Mouse (Mus musculus) kidney, postnatal 0 days (tissue): Measurements from ENCODE around the gene Shc2. TPM values are rescaled to one million over a fixed set of nuclear protein-coding genes. Genes with fewer than 3 reads are reported as not detected.

ENCODE experiments used
- ATAC-seq: fragments of 200-750 bp; cut with Nextera tagmentation; replicated peaks from 2 replicates; pipeline ENCODE4 v1.8.0; 2017; ENCODE audit warnings: low read depth, moderate number of reproducible peaks, moderate TSS enrichment, moderate library complexity; ENCODE audit not compliant: low FRiP score
- DNase-seq: peaks from one replicate; pipeline ENCODE4 v3.0.0-alpha.2; 2016; ENCODE audit warnings: low spot score
- H3K27ac ChIP-seq: fragments of 300-500 bp; sonication (generic); 2 replicates; pipeline ENCODE4 v1.5.1; 2014; ENCODE audit warnings: mild to moderate bottlenecking
- H3K27me3 ChIP-seq: fragments of 300-500 bp; sonication (generic); 2 replicates; pipeline ENCODE4 v1.6.1; 2014; ENCODE audit warnings: low read length, mixed read lengths; ENCODE audit not compliant: insufficient read depth
- H3K36me3 ChIP-seq: fragments of 300-500 bp; sonication (generic); 2 replicates; pipeline ENCODE4 v1.6.1; 2014; ENCODE audit warnings: low read length, mixed read lengths; ENCODE audit not compliant: insufficient read depth
- H3K4me1 ChIP-seq: fragments of 300-500 bp; sonication (generic); replicated peaks from 2 replicates; pipeline ENCODE4 v1.6.1; 2014; ENCODE audit warnings: antibody characterized with exemption, low read length, mixed read lengths; ENCODE audit not compliant: insufficient read depth
- H3K4me2 ChIP-seq: fragments of 300-500 bp; sonication (generic); 2 replicates; pipeline ENCODE4 v1.6.1; 2014; ENCODE audit warnings: mild to moderate bottlenecking, low read length, moderate library complexity, mixed read lengths
- H3K4me3 ChIP-seq: fragments of 300-500 bp; sonication (generic); replicated peaks from 2 replicates; pipeline ENCODE4 v1.5.1; 2014; ENCODE audit warnings: low read depth, low read length
- H3K9ac ChIP-seq: fragments of 300-500 bp; sonication (generic); 2 replicates; pipeline ENCODE4 v1.6.1; 2014; ENCODE audit warnings: low read depth, low read length
- H3K9me3 ChIP-seq: fragments of 300-500 bp; sonication (generic); replicated peaks from 2 replicates; pipeline ENCODE4 v1.6.1; 2016; ENCODE audit warnings: low read length, inconsistent platforms, mixed read lengths
- CTCF ChIP-seq: IDR thresholded peaks from 2 replicates; pipeline ENCODE4 v1.5.1; 2016; ENCODE audit warnings: antibody characterized with exemption, low read depth, mild to moderate bottlenecking, moderate library complexity
- WGBS: fragments of 180-500 bp; shearing (Covaris S2); extraction: QIAGEN DNeasy Blood & Tissue Kit; methylation state at CpG from one replicate; pipeline ENCODE4 v1.1.7; 2014; 5-methylcytosine and 5-hydroxymethylcytosine counted together
- polyA plus RNA-seq: library from polyadenylated mRNA; unstranded; fragments of >200 nt; fragmentation: Nextera tagmentation; extraction: Ambion mirVana; gene quantifications from 2 replicates; pipeline ENCODE4 v1.2.1, GENCODE M21; 2015

The Shc2 gene
- polyA plus RNA-seq, 1 experiment from 2014 or later, result 5.4 TPM

- WGBS, result 83% methylated on average over 6 of the region's 6 CpGs
- Histone ChIP-seq H3K36me3 (peaks cover 42% of the 10 kb centered on the region), H3K4me2 (peak overlapping the region; percentile 78), H3K27me3 (no peaks in the 10 kb centered on the region), H3K9ac (peak overlapping the region; percentile 87), H3K27ac (no peak overlapping the region), H3K4me3 (peak overlapping the region; percentile 80), H3K9me3 (no peaks in the 10 kb centered on the region), H3K4me1 (peaks cover 5% of the 10 kb centered on the region; the same call in 1 of the 2 replicates)
- no peak for ATAC-seq
- DNase-seq, result no peak
- no peak for TF ChIP-seq CTCF
Observed at GRCm38 (mm10) chr10:79683726-79684640, 46.3 kb upstream of the Shc2 start.

DNA sequence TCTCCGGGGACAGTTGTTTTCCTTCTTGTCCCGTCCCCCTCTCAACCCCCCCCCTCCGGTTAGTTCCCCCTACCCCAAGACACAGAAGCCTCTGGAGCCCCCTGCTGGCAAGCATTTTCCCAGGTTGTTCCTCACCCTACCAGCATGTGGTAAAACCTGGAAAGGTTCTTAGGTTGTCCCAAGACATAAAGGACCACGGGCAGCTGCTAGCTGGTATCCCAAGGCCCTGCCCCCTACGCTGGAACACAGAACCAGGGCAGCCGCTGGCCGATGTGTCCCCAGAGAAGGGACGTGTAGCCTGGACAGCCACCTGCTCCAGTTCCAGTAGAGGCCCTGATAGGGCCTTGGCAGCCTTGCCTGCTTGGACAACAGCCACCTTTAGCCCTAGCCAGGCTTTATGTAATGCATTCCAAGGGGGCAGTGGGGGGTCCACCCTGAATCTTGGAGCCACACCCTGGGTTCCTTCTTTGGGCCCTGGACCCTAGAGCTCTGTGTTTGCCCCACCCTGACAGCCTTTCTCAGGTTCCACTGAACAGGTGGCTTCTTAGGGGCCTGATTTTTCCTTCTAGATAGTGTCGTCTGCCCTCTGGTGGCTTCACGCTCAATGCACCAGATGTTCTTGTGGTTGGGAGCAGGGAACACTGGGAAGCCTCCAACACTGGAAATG lies 45.3 kb upstream of the Shc2 start:
- peak; percentile 63 for TF ChIP-seq CTCF
- H3K4me3 ChIP-seq, result peak overlapping the region; percentile 80
- peaks cover 5% of the 10 kb centered on the region; the same call in 1 of the 2 replicates for H3K4me1 ChIP-seq
- peak overlapping the region; percentile 87 for H3K9ac ChIP-seq
- peaks cover 34% of the 10 kb centered on the region for H3K36me3 ChIP-seq
- WGBS, result 2% methylated on average over 10 of the region's 10 CpGs
- H3K9me3 ChIP-seq, result no peaks in the 10 kb centered on the region
- ATAC-seq (peak; percentile 8), DNase-seq (peak; percentile 82)
- H3K4me2 ChIP-seq, result peak overlapping the region; percentile 78
- peak overlapping the region; percentile 92 for H3K27ac ChIP-seq
- H3K27me3 ChIP-seq, result no peaks in the 10 kb centered on the region

GRCm38 (mm10) chr10:79682551-79682915 lies 44.8 kb upstream of the Shc2 start:
- ATAC-seq (0 out of 2 replicates have a peak, but pooled peaks have one; percentile 4), DNase-seq (no peak)
- peak overlapping the region; percentile 92 for H3K27ac ChIP-seq
- TF ChIP-seq CTCF, result no peak
- H3K4me1 ChIP-seq, result peaks cover 5% of the 10 kb centered on the region; the same call in 1 of the 2 replicates
- no peaks in the 10 kb centered on the region for H3K9me3 ChIP-seq
- peak overlapping the region; percentile 78 for H3K4me2 ChIP-seq
- H3K4me3 ChIP-seq, result peak overlapping the region; percentile 80
- peaks cover 31% of the 10 kb centered on the region; the same call in 1 of the 2 replicates for H3K36me3 ChIP-seq
- WGBS, result 1% methylated on average over 10 of the region's 10 CpGs
- H3K27me3 ChIP-seq, result no peaks in the 10 kb centered on the region
- peak overlapping the region; percentile 87 for H3K9ac ChIP-seq

DNA sequence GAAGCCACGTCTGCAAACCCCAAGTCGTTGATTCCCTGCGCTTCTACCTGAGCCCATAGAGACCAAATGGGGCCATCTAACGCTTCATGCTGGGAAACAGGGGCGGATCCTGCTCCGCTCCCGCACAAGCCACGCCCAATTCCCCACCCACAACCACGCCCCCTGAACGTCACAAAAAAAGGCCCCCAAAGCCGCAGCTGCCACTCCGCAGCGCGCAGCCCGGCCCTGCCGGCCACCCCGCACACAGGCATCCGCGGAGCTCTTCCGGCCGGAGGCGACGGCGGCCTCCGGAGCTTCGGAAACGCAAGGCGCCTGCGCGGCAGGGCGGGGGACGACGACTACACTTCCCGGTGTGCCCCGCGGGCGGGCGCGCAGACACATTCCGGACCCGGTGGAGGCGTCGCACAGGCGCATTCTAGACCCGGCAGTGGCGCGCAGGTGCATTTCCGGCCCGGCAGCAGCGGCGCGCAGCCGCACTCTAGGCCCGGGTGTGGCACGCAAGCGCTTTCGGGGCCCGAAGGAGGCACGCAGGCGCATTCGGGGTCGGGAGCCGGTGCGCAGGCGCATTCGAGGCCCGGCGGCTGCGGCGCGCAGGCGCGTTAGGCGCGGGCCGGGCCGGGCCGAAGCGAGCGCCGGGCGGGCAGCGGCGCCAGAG lies 44.0 kb upstream of the Shc2 start, which contains the start of gene Cdc34:
Gene Cdc34, plus strand, starts transcription at position 605 of the 655 bp plus-strand sequence.
- Histone ChIP-seq H3K4me2 (peak within 1 kb of the TSS; percentile 78), H3K4me1 (peaks cover 5% of the 10 kb centered on the region; the same call in 1 of the 2 replicates), H3K27ac (peak within 1 kb of the TSS; percentile 92), H3K36me3 (peaks cover 23% of the 10 kb centered on the region; the same call in 1 of the 2 replicates), H3K9ac (peak within 1 kb of the TSS; percentile 87), H3K9me3 (no peaks in the 10 kb centered on the region), H3K27me3 (no peaks in the 10 kb centered on the region), H3K4me3 (peak within 1 kb of the TSS; percentile 80)
- ATAC-seq (peak; percentile 92), DNase-seq (peak; percentile 99)
- WGBS, result under 1% methylated on average over 71 of the region's 84 CpGs
- peak; percentile 51 for TF ChIP-seq CTCF

- Histone ChIP-seq H3K9me3 (no peaks in the 10 kb centered on the region), H3K4me2 (peak overlapping the region; percentile 67), H3K9ac (peak overlapping the region; percentile 35; the same call in 1 of the 2 replicates), H3K4me3 (peak overlapping the region; percentile 80), H3K36me3 (peaks cover 16% of the 10 kb centered on the region; the same call in 1 of the 2 replicates), H3K27ac (peak overlapping the region; percentile 79), H3K27me3 (no peaks in the 10 kb centered on the region), H3K4me1 (peaks cover 5% of the 10 kb centered on the region; the same call in 1 of the 2 replicates)
- ATAC-seq (peak; percentile 15), DNase-seq (no peak)
- no peak for TF ChIP-seq CTCF
- 29% methylated on average over 11 of the region's 11 CpGs for WGBS
Observed at GRCm38 (mm10) chr10:79680606-79681495, 43.1 kb upstream of the Shc2 start.
